Mouse (Mus musculus) intestine, postnatal 0 days (tissue): ENCODE data around the gene Cd4. TPM values are rescaled to one million over a fixed set of nuclear protein-coding genes. Genes with fewer than 3 reads are reported as not detected.

Experiments used
- ATAC-seq: fragments of 200-750 bp; cut with Nextera tagmentation; 2 replicates; pipeline ENCODE4 v1.8.0; 2017; ENCODE audit warnings: mild to moderate bottlenecking, moderate TSS enrichment, moderate library complexity
- H3K27ac ChIP-seq: fragments of 300-500 bp; sonication (generic); 2 replicates; pipeline ENCODE4 v1.5.1; 2014; ENCODE audit warnings: mild to moderate bottlenecking, low read depth, low read length, moderate library complexity
- H3K27me3 ChIP-seq: fragments of 300-500 bp; sonication (generic); replicated peaks from 2 replicates; pipeline ENCODE4 v1.6.1; 2014; ENCODE audit warnings: low read length, mixed read lengths; ENCODE audit not compliant: control insufficient read depth, insufficient read depth
- H3K36me3 ChIP-seq: fragments of 300-500 bp; sonication (generic); 2 replicates; pipeline ENCODE4 v1.6.1; 2014; ENCODE audit warnings: mild to moderate bottlenecking, moderate library complexity; ENCODE audit not compliant: control insufficient read depth, insufficient read depth
- H3K4me1 ChIP-seq: fragments of 300-500 bp; sonication (generic); replicated peaks from 2 replicates; pipeline ENCODE4 v1.6.1; 2014; ENCODE audit warnings: antibody characterized with exemption, low read length, mixed read lengths; ENCODE audit not compliant: control insufficient read depth, insufficient read depth
- H3K4me2 ChIP-seq: fragments of 300-500 bp; sonication (generic); replicated peaks from 2 replicates; pipeline ENCODE4 v1.6.1; 2014; ENCODE audit warnings: low read depth, mild to moderate bottlenecking, moderate library complexity
- H3K4me3 ChIP-seq: fragments of 300-500 bp; sonication (generic); 2 replicates; pipeline ENCODE4 v1.5.1; 2014; ENCODE audit warnings: low read depth, low read length
- H3K9ac ChIP-seq: fragments of 300-500 bp; sonication (generic); 2 replicates; pipeline ENCODE4 v1.6.1; 2014; ENCODE audit warnings: mild to moderate bottlenecking, low read depth, low read length
- H3K9me3 ChIP-seq: fragments of 300-500 bp; sonication (generic); 2 replicates; pipeline ENCODE4 v1.6.1; 2016; ENCODE audit warnings: mixed run types; ENCODE audit not compliant: control insufficient read depth
- CTCF ChIP-seq: sonication (generic); IDR thresholded peaks from 2 replicates; pipeline ENCODE4 v1.5.1; 2016; ENCODE audit warnings: low read depth, mild to moderate bottlenecking, control low read depth, antibody characterized with exemption, moderate library complexity
- WGBS: fragments of 180-500 bp; shearing (Covaris S2); extraction: QIAGEN DNeasy Blood & Tissue Kit; methylation state at CpG from one replicate; pipeline ENCODE4 v1.1.7; 2014; 5-methylcytosine and 5-hydroxymethylcytosine counted together
- polyA plus RNA-seq: library from polyadenylated mRNA; unstranded; fragments of >200 nt; fragmentation: Nextera tagmentation; extraction: Ambion mirVana; gene quantifications from 2 replicates; pipeline ENCODE4 v1.2.1, GENCODE M21; 2015

The Cd4 gene
- polyA plus RNA-seq, 1 experiment from 2014 or later, result 0.83 TPM

- no peak for TF ChIP-seq CTCF
- peaks cover 69% of the 10 kb centered on the region for H3K36me3 ChIP-seq
Measured at GRCm38 (mm10) chr6:124817971-124818370, 70.0 kb downstream of the Cd4 start.

GRCm38 (mm10) chr6:124817563-124817962 is 70.5 kb downstream of the Cd4 start:
- Histone ChIP-seq H3K4me1 (peaks cover 7% of the 10 kb centered on the region; the same call in 1 of the 2 replicates), H3K27me3 (no peaks in the 10 kb centered on the region), H3K27ac (0 out of 2 replicates have a peak overlapping the region, but pooled peaks have one; percentile 28), H3K9me3 (no peaks in the 10 kb centered on the region), H3K4me3 (no peak overlapping the region), H3K4me2 (no peak overlapping the region), H3K36me3 (peaks cover 65% of the 10 kb centered on the region), H3K9ac (no peak overlapping the region)
- TF ChIP-seq CTCF, result no peak
- no peak for ATAC-seq
- 95% methylated on average over 8 of the region's 8 CpGs for WGBS

More at GRCm38 (mm10) chr6:124817971-124818370, 70.0 kb downstream of the Cd4 start:
- Histone ChIP-seq H3K27me3 (no peaks in the 10 kb centered on the region), H3K4me3 (no peak overlapping the region), H3K9me3 (no peaks in the 10 kb centered on the region), H3K27ac (no peak overlapping the region), H3K4me1 (peaks cover 4% of the 10 kb centered on the region; the same call in 1 of the 2 replicates), H3K9ac (no peak overlapping the region), H3K4me2 (no peak overlapping the region)
- 86% methylated on average over 8 of the region's 8 CpGs for WGBS
- no peak for ATAC-seq

DNA sequence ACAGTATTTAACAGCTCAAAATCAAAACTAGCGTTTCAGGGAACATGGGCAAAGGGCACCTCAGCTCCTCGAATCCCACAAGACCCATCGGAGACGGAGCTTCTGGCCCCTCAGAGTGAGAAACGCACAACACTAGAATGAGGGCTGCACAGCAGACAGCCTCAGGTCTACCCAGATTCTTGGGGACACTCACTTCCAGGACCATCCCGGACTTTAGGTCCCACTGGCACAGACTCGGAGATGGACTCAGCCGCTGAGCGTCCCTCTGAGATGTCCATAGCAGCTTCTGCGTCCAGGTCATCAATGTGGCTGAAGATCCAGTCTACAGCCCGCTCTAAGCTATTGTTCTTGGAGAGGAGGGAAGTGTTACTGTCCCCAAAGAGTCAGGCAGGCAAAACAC is 70.9 kb downstream of the Cd4 start:
- Histone ChIP-seq H3K9ac (no peak overlapping the region), H3K4me2 (no peak overlapping the region), H3K9me3 (no peaks in the 10 kb centered on the region), H3K36me3 (peaks cover 64% of the 10 kb centered on the region), H3K27ac (peak overlapping the region; percentile 28; the same call in 1 of the 2 replicates), H3K27me3 (no peaks in the 10 kb centered on the region), H3K4me1 (peaks cover 8% of the 10 kb centered on the region; the same call in 1 of the 2 replicates), H3K4me3 (no peak overlapping the region)
- no peak for ATAC-seq
- 96% methylated on average over 11 of the region's 11 CpGs for WGBS
- TF ChIP-seq CTCF, result no peak

- H3K27ac ChIP-seq, result no peak overlapping the region
- H3K4me3 ChIP-seq, result no peak overlapping the region
- H3K4me1 ChIP-seq, result peaks cover 8% of the 10 kb centered on the region; the same call in 1 of the 2 replicates
- no peak for TF ChIP-seq CTCF
- H3K27me3 ChIP-seq, result no peaks in the 10 kb centered on the region
- no peak overlapping the region for H3K9ac ChIP-seq
- ATAC-seq, result no peak
- no peak overlapping the region for H3K4me2 ChIP-seq
- H3K36me3 ChIP-seq, result peaks cover 63% of the 10 kb centered on the region
- 83% methylated on average over 4 of the region's 4 CpGs for WGBS
- no peaks in the 10 kb centered on the region for H3K9me3 ChIP-seq
Measured at GRCm38 (mm10) chr6:124816611-124817010, 71.4 kb downstream of the Cd4 start.

- peaks cover 9% of the 10 kb centered on the region; the same call in 1 of the 2 replicates for H3K4me1 ChIP-seq
- H3K4me2 ChIP-seq, result peak overlapping the region; percentile 70
- H3K27me3 ChIP-seq, result no peaks in the 10 kb centered on the region
- H3K9ac ChIP-seq, result no peak overlapping the region
- 57% methylated on average over 9 of the region's 9 CpGs for WGBS
- no peak; the same call in 1 of the 2 replicates for ATAC-seq
- TF ChIP-seq CTCF, result no peak
- H3K36me3 ChIP-seq, result peaks cover 64% of the 10 kb centered on the region
- no peaks in the 10 kb centered on the region for H3K9me3 ChIP-seq
- H3K4me3 ChIP-seq, result no peak overlapping the region
- no peak overlapping the region for H3K27ac ChIP-seq
Measured at GRCm38 (mm10) chr6:124814858-124815774, 72.9 kb downstream of the Cd4 start.

Other genes with a start within 250 kb of the Cd4 start
- gene Lpcat3, start 225.2 kb downstream of the Cd4 start, polyA plus RNA-seq, result 209 and 212 TPM in 2 replicates
- gene Emg1, start 176.0 kb downstream of the Cd4 start, polyA plus RNA-seq, result 96.6 and 97.3 TPM in 2 replicates
- gene Phb2, start 175.9 kb downstream of the Cd4 start, polyA plus RNA-seq, result 249 and 255 TPM in 2 replicates
- gene Ptpn6, start 149.5 kb downstream of the Cd4 start, polyA plus RNA-seq, result 17.4 TPM in 2 replicates
- 238 and 259 TPM in 2 replicates for gene Grcc10, start 146.8 kb downstream of the Cd4 start, polyA plus RNA-seq
- gene Gm45234, start 132.2 kb downstream of the Cd4 start, polyA plus RNA-seq, result not detected in 2 replicates
- 7.6 and 8.4 TPM in 2 replicates for gene Atn1, start 131.7 kb downstream of the Cd4 start, polyA plus RNA-seq
- 3.5 and 4.6 TPM in 2 replicates for gene Eno2, start 118.5 kb downstream of the Cd4 start, polyA plus RNA-seq
- gene Lrrc23, start 108.5 kb downstream of the Cd4 start, polyA plus RNA-seq, result 0.21 TPM in 1 of 2 replicates, not detected in the other
- 57.7 and 69.5 TPM in 2 replicates for gene Spsb2, start 79.6 kb downstream of the Cd4 start, polyA plus RNA-seq
- gene Tpi1, start 73.9 kb downstream of the Cd4 start, polyA plus RNA-seq, result 489 and 537 TPM in 2 replicates
- 44.8 and 45.0 TPM in 2 replicates for gene Usp5, start 58.7 kb downstream of the Cd4 start, polyA plus RNA-seq
- 45.4 and 57.4 TPM in 2 replicates for gene Cdca3, start 58.7 kb downstream of the Cd4 start, polyA plus RNA-seq
- gene Gnb3, start 47.9 kb downstream of the Cd4 start, polyA plus RNA-seq, result 0.42 and 0.47 TPM in 2 replicates
- gene P3h3, start 30.5 kb downstream of the Cd4 start, polyA plus RNA-seq, result 4.5 and 4.6 TPM in 2 replicates
- gene Gpr162, start 24.2 kb downstream of the Cd4 start, polyA plus RNA-seq, result 0.46 and 0.64 TPM in 2 replicates
- gene Lag3, start 23.5 kb upstream of the Cd4 start, polyA plus RNA-seq, result 1.6 and 1.7 TPM in 2 replicates
- 167 and 169 TPM in 2 replicates for gene Ptms, start 31.9 kb upstream of the Cd4 start, polyA plus RNA-seq
- gene Mlf2, start 43.2 kb upstream of the Cd4 start, polyA plus RNA-seq, result 265 and 269 TPM in 2 replicates
- gene Cops7a, start 77.3 kb upstream of the Cd4 start, polyA plus RNA-seq, result 105 and 110 TPM in 2 replicates
- 1.8 and 2.1 TPM in 2 replicates for gene Pianp, start 108.5 kb upstream of the Cd4 start, polyA plus RNA-seq
- gene Zfp384, start 120.9 kb upstream of the Cd4 start, polyA plus RNA-seq, result 8.2 TPM in 2 replicates
- 65.4 and 70.1 TPM in 2 replicates for gene Ing4, start 151.5 kb upstream of the Cd4 start, polyA plus RNA-seq
- gene Acrbp, start 161.5 kb upstream of the Cd4 start, polyA plus RNA-seq, result 3.1 and 4.1 TPM in 2 replicates
- gene Lpar5, start 179.7 kb upstream of the Cd4 start, polyA plus RNA-seq, result 9.2 and 9.9 TPM in 2 replicates
- 30.7 and 34.2 TPM in 2 replicates for gene Chd4, start 207.8 kb upstream of the Cd4 start, polyA plus RNA-seq
- gene Nop2, start 243.7 kb upstream of the Cd4 start, polyA plus RNA-seq, result 21.9 and 22.6 TPM in 2 replicates